Mouse (Mus musculus) lung, postnatal 10 days (tissue): ENCODE measurements around the gene Nr1h3.

ENCODE experiments used
- DNase-seq: peaks from one replicate; pipeline ENCODE4 v3.0.0; 2021

The Nr1h3 gene

GRCm38 (mm10) chr2:91183711-91184405, 18.8 kb downstream of the Nr1h3 start, which contains the start of gene Madd:
TSS of gene Madd (minus strand) at chr2:91183837.
- DNase-seq = peak; percentile 73

GRCm38 (mm10) chr2:91183148-91183513, 19.5 kb downstream of the Nr1h3 start:
- DNase-seq = peak; percentile 97

GRCm38 (mm10) chr2:91182405-91183147, 20.1 kb downstream of the Nr1h3 start:
- peak; percentile 78 for DNase-seq

- DNase-seq = no peak
Observed at GRCm38 (mm10) chr2:91182016-91182404, 20.6 kb downstream of the Nr1h3 start.

- DNase-seq = no peak
Observed at GRCm38 (mm10) chr2:91180706-91181105, 21.9 kb downstream of the Nr1h3 start.

- no peak for DNase-seq
Observed at GRCm38 (mm10) chr2:91179825-91180224, 22.8 kb downstream of the Nr1h3 start.

- no peak for DNase-seq
Observed at GRCm38 (mm10) chr2:91176234-91176633, 26.4 kb downstream of the Nr1h3 start.

- no peak for DNase-seq
Observed at GRCm38 (mm10) chr2:91175490-91175889, 27.1 kb downstream of the Nr1h3 start.

- peak; percentile 43 for DNase-seq
Observed at GRCm38 (mm10) chr2:91169587-91170322, 32.9 kb downstream of the Nr1h3 start.

- DNase-seq = no peak
Observed at GRCm38 (mm10) chr2:91167629-91168028, 35.0 kb downstream of the Nr1h3 start.

- no peak for DNase-seq
Observed at GRCm38 (mm10) chr2:91164991-91165390, 37.6 kb downstream of the Nr1h3 start.

GRCm38 (mm10) chr2:91163532-91163931, 39.1 kb downstream of the Nr1h3 start:
- DNase-seq = no peak

GRCm38 (mm10) chr2:91162952-91163351, 39.7 kb downstream of the Nr1h3 start:
- no peak for DNase-seq

- peak; percentile 27 for DNase-seq
Observed at GRCm38 (mm10) chr2:91160591-91160990, 42.0 kb downstream of the Nr1h3 start.

- no peak for DNase-seq
Observed at GRCm38 (mm10) chr2:91157002-91157752, 45.5 kb downstream of the Nr1h3 start.

- DNase-seq = no peak
Observed at GRCm38 (mm10) chr2:91154091-91154490, 48.5 kb downstream of the Nr1h3 start.

- no peak for DNase-seq
Observed at GRCm38 (mm10) chr2:91152885-91153377, 49.7 kb downstream of the Nr1h3 start.

GRCm38 (mm10) chr2:91151331-91151730, 51.3 kb downstream of the Nr1h3 start:
- no peak for DNase-seq

- no peak for DNase-seq
Observed at GRCm38 (mm10) chr2:91148101-91148500, 54.5 kb downstream of the Nr1h3 start.

- no peak for DNase-seq
Observed at GRCm38 (mm10) chr2:91143401-91143800, 59.2 kb downstream of the Nr1h3 start.

- peak; percentile 51 for DNase-seq
Observed at GRCm38 (mm10) chr2:91142920-91143319, 59.7 kb downstream of the Nr1h3 start.

- DNase-seq = no peak
Observed at GRCm38 (mm10) chr2:91139764-91140163, 62.9 kb downstream of the Nr1h3 start.

- no peak for DNase-seq
Observed at GRCm38 (mm10) chr2:91139311-91139710, 63.3 kb downstream of the Nr1h3 start.
